Mouse (Mus musculus): Measurements from ENCODE around the gene Fxyd3. TPM values are rescaled to one million over a fixed set of nuclear protein-coding genes. Genes with fewer than 3 reads are reported as not detected.

The Fxyd3 gene
- total RNA-seq, 2 experiments from 2014 or later: 0.55 to 0.72 TPM

DNA sequence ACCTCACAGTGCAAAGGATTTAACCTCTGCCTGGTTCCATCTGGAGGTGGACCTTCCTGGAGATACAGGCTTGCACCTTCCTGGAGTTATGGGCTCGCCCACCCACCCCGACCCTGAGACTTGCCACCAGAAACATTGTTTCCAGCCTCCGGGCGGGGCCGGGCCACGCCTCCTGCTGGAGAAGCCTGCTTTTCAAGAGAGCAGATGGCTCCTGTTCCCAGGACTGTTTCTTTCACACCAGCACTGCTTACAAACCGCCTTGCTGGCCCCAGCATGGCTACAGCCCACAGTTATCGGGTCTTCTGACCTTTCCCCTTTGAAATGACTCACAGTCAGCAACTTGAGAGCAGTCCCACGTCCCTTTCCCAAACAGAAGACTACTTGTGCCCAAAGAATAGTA is 4.2 kb downstream of the Fxyd3 start:
- no peak for DNase-seq (ENCODE audit: low spot score in 2 of 2)

DNA sequence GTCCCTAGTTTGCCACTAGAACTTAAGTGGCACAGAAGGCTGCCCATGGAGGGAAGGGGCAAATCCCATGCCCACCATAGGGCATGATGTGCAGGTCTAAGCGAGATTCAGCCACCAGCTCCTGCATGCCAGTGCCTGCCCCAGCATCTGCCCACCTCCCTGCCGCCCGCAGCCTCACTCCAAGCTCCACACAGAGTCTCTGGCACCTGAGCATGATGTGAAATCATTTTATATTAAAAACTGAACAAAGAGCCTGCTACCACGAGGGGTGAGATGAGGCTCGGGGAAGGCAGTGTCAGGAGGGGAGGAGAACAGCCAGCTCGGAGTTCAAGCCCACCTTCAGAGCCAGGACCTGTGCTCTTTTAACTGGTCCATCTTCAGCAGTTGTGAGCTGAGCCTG is 6.2 kb downstream of the Fxyd3 start:
- DNase-seq (ENCODE audit: low spot score in 2 of 2): no peak

DNA sequence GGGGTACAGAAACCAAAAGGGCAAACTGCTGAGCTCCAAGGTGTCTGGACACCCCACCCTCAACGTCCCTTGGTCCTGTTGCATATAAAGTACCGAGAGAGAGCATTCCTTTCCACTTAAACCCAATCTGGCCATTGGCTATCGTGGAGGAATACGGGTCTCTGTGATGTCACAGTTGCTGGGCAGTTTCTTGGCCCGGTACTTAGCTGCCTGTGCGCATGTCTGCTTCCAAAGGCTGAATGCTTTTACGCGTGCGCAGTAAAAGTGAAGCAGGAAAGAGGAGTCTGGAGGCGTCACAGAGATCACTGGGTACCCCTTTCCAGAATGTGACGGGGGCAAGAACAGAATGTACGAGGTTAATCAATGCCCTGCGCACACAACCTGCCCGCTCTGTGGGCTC is 7.0 kb downstream of the Fxyd3 start:
- no peak for DNase-seq (ENCODE audit: low spot score in 2 of 2)

DNA sequence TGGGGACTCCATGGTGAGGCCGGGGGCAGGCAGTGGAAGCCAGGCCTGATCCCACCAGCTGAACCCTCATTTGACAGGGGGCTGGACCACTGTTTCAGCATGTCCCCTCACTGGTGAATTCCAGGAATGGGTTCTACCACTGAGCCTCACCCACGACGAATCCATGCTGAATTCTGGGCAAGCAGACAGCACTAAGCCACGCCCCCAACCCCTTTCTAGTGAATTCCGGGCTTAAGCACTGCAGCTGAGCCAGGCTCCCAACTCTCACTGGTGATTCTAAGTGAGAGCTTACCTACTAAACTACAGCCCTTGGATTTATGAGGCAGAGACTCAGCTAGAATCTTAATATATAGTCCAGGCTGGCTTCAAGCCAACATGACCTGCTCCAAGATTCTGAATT is 8.7 kb downstream of the Fxyd3 start:
- peak in 1 of 2 experiments; percentile 40 for DNase-seq (ENCODE audit: low spot score in 2 of 2)

DNA sequence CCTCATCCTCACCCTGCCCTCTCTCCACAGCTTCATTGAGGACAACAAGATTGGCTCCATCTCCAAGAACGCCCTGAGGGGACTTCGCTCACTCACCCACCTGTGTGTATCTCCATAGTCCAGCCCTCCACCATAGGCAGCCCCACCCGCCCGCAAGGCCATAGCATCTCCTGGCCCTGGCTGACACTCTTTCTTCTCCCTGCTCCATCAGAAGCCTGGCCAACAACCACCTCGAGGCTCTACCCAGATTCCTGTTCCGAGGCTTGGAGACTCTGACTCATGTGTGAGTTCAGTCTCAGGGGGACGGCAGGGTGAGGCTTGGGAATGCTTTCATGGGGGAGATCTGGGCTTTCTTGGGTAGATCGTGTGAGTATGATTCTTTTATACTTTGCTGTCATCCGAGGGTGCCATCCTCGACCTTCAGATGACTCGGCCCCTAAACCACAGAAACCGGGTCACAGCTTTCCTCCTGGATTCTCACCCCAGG is 13.4 kb downstream of the Fxyd3 start:
- no peak for DNase-seq (ENCODE audit: low spot score in 2 of 2)

DNA sequence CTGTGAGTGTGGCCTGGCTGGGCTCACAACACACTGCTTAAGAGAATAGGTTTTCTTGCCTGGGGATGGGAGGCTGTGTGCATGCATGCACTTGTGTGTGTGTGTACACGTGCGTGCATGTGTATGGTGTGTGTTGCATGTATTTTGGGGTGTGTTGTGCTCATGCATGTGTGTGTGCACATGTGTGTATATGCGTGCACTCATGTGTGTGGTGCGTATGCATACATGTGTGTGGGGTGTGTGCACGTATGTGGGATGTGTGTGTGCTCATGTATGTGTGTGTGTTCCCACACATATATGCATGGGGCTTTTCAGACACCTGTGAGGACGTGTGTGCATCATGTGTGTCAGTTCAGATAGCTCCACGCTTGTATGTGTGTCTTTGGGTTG is 15.9 kb downstream of the Fxyd3 start:
- no peak for DNase-seq (ENCODE audit: low spot score in 2 of 2)

DNA sequence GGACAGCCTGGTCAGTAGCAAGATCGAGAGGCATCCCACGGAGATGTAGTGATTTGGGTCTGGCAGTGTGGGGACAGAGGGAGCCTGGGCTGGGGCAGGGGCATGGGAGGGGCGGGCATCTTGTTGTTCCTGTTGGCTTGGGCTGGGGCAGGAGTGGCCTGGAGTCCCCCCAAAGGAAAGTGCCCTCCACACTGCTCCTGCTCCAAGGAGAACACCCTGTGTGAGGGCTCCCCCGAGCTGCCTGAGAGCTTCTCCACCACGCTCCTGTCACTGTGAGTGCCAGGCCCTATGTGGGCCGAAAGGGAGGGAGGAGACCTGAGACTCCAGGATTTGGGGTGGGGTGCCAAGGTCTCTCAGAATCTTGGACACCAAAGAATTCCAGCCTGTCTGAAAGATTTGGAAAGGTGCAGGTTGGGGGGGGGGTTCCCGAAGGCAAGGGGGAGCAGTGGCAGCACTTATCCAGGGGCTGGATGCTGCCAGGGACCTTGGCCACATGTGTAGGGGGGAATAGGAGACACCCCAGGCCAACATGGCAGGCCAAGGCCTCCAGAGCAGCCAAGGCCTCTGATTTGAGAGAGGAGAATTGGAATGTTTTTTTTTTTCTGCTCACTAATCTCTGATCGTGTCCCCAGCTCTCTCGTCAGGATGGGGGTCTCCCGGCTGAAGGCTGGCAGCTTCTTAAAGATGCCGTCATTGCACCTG is 16.4 kb downstream of the Fxyd3 start:
- no peak for DNase-seq (ENCODE audit: low spot score in 2 of 2)

DNA sequence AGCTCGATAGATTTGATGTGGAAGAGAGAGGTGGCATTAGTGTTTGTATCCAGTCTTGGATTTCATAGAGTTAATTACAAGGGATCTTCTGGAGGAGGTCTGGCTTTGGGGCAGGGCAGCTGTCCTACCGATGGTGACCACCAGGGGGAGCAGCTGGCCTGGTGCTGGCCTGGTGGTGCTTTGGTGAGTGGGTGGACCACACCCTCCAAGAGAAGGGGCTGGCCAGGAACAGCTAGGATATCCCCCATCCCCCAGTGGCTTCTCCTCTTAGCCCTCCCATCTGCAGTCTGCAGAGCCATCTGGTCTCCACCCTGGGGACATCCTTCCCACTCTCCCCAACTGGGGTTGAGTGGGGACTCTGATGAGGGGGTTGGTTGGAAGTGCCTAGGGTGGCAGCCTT is 17.4 kb downstream of the Fxyd3 start, which contains the start of gene Lgi4:
Lgi4 (plus strand) TSS at position 235 of the 400 bp plus-strand sequence.
- DNase-seq (ENCODE audit: low spot score in 2 of 2): peak; percentile 83 to 89

DNA sequence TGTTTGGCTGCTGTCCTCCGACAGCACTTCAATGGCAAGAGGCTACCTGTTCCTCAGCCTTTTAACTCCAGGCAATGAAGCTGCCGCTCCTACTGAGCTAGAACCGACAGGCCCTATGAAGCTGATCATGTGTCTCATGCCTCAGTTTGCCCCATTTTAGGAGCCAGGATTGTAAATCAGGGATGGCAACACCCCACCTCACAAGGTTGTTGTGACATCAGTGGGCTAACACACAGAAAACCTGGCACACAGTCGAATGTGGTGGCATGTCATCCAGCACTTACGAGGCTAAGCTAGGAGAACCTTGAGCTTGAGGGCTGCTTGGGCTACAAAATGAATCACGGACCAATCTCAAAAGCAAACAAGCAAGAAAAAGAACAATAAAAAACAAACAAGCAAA is 18.3 kb downstream of the Fxyd3 start:
- DNase-seq (ENCODE audit: low spot score in 2 of 2): no peak

DNA sequence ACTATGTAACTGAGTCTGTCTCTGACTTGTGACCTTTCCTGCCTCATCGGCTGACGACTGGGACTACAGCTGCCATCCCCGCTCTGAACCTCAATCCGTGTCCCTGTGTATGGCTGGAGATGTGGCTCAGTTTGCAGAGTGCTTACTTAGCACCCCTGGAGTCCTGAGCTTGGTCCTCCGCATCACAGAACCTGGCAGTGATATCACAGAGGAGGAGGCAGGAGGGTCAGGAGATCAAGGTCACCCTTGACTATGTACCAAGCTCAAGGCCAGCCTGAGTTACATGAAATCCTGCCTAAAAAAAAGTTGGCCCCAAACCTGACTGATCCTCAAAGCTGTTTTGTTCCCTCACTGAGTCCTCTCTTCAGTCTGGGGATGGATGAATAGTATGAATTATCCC is 18.8 kb downstream of the Fxyd3 start:
- DNase-seq (ENCODE audit: low spot score in 2 of 2): no peak

DNA sequence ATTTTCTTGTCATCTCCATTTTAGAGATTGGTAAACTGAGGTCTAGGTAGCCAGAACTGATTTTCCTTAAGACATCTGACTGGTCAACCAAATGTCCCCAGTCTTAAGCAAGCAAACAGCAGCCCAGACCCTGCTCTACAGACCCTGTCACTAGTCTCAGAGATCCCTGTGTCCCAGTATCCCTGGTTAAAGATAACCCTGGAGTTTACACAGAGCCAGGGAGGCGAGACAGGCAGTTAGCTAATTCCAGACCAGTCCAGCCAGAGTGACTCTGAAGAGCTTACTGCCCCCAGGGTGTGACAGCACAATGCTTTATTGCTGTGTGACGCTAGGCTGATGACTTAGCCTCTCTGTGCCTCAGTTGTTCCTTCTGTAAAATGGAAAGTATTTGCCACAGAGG is 19.4 kb downstream of the Fxyd3 start, which contains the start of gene Fxyd1:
Fxyd1 (minus strand) TSS at position 129 of the 400 bp plus-strand sequence.
- DNase-seq (ENCODE audit: low spot score in 2 of 2): no peak

DNA sequence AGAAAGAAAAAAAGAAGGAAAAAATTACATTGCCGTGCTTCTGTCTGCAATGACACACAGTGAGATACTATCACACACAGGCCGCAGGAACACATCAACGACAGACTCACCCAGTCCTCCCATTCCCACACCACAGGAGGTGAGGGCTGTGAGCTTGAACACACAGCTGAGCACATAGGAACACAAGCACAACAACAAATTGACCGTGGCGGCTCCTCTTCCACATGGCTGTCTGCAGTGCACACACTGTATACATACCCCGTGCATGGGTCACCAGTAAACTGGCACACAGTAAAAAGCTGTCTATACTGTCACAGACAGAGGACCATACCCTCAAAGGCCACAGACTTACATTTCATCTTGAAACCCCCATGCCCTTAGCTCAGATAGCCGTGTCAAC is 20.1 kb downstream of the Fxyd3 start:
- DNase-seq (ENCODE audit: low spot score in 2 of 2): no peak

DNA sequence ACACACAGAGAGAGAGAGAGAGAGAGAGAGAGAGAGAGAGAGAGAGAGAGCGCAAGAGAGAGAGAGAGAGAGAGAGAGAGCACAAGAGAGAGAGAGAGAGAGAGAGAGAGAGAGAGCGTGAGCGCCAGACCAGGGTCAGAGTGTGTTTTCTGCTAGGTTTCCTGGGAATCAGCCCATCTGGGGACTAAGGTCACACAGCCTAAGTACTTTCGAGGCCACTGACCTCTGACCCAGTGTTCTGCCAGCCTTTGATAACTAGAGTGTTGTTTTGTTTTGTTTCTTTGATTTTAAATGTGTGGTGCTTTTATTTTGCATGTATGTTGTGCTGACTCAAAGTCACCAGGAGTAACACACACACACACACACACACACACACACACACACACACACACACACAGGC is 20.6 kb downstream of the Fxyd3 start:
- DNase-seq (ENCODE audit: low spot score in 2 of 2): no peak

DNA sequence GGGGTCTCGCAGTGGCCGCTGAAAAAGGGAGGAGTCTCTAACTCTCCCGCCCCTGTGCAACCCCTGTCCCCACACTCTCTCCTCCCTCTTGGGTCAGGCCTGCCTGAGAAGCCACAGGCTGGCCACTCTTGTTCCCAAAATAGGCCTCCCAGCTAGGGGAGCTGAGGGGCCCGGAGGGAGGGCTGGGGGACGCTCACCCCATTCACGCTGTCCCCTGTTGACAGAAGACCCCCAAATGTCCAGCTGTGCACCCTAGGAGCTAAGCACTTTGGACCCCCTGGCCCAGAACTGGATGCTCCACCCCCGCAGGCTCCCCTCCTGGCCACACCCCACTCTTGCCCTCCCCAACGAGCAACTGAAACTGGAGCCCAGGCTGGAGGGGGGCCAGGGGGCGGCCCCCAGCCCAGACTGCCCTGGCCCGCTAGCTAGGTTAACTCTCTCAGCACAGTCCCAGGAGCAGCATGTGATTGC is 21.1 kb downstream of the Fxyd3 start:
- peak; percentile 47 to 58 for DNase-seq (ENCODE audit: low spot score in 2 of 2)

DNA sequence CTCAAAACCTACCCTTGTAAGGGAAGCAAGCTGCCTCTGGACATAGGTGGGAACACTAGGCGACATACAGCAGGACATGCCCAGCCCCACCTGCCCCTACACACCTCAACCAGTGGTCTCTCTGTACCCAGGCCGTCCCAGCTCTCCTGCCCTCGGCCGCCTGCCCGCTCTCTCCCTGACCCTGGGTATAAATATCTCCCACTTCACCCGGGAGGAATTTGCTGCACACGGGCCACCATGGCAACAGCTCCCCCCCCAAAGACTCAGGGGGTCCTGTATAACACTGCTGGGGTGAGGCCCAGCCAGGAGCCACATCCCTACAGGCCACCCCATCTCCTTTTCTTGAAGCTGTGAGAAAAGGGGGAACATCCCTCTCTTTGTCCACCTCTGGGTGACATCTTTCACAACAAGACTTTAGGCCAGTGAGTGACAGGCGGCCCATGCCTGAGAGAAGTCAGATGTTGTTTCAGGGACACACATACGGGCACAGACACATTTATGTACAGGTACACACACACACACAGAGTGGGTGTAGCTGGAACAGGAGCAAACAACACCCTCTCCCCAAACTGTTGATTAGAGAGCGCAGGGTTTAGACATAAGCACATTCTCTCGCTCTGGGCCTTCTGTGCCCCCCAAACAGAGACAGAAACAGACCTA is 21.7 kb downstream of the Fxyd3 start:
- DNase-seq (ENCODE audit: low spot score in 2 of 2): no peak

DNA sequence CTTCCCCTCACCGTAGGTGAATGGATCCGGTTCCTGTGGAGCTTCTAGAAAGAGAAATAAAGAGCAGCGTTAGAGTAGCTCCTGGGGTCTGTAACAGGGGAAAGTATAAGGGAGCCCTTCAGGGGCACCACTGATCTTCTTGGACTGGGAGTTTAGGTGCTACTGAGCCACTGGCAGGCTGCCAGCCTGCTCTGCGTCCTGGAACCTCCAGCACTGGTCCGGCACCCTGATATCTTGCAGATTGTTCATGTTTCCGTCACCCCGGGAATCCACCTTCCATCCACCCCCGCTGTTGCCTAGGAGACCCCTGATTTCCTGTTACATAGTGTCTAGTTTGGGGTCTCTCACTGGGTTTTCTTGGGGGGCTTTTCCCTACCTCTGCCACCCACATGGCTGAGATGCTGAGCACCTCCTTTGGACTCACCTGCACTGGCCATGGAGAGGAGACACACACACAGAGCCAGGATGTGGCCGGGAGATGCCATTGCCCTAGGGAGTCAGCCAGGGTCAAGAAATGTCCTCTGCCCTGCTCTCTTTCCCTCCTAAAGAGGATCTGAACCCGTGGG is 22.5 kb downstream of the Fxyd3 start:
- DNase-seq (ENCODE audit: low spot score in 2 of 2): peak in 1 of 2 experiments; percentile 34

DNA sequence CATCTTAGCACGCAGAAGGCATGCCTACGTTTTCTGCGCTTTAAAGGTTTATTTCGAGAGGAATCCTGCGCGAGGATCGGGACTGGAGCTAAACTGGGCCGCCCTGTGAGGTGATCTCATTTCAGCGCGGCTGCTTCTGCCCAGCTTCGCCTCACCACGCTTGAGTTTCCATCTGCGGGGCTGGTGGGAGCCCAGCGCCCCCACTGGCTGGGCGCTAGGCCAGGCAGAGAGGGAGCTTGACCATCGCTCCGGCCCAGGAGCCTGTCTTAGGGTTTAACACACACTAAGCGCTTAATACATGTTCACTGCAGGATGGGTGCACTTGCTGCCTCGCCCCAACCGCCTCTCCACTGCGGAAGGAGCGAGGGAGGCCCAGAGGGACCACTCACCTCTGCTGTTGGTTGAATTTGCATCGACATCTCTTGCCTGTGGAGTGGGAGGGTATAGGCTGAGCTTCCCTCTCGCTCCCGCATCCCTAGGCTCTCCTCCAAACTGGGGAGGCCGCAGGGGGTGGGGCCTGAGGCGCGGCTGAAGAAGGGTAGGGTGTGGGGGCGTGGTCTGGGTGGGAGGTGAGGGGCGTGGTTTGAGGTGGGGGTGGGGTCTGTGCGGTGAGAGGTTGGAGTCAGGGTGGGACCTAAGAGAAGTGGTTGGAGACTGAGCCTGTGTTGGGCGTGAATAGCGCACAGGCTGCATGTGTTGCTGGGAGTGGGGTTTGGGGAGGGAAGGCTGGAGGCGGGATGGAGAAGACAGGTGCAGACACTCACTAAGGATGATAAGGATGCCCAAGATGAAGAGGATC is 23.7 kb downstream of the Fxyd3 start:
- peak; percentile 69 to 73 for DNase-seq (ENCODE audit: low spot score in 2 of 2)

DNA sequence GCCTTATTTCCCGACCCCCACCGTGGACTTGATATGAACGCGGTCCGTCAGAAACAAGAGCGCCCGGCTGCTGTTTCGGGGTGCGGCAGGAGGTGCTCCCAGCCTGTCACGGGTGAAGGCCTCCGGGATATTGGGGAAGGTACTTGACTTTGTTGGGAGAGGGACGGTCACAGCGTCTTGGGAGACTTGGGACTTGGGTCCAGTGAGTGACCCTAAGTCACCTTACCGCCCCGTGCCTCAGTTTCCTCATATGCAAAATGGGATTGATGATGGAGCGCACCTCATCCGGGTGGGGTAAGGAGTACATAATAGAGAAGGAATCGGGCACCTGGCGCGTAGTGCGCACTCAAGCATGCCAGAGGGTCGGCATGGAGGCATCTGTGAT is 24.3 kb downstream of the Fxyd3 start:
- no peak for DNase-seq (ENCODE audit: low spot score in 2 of 2)

DNA sequence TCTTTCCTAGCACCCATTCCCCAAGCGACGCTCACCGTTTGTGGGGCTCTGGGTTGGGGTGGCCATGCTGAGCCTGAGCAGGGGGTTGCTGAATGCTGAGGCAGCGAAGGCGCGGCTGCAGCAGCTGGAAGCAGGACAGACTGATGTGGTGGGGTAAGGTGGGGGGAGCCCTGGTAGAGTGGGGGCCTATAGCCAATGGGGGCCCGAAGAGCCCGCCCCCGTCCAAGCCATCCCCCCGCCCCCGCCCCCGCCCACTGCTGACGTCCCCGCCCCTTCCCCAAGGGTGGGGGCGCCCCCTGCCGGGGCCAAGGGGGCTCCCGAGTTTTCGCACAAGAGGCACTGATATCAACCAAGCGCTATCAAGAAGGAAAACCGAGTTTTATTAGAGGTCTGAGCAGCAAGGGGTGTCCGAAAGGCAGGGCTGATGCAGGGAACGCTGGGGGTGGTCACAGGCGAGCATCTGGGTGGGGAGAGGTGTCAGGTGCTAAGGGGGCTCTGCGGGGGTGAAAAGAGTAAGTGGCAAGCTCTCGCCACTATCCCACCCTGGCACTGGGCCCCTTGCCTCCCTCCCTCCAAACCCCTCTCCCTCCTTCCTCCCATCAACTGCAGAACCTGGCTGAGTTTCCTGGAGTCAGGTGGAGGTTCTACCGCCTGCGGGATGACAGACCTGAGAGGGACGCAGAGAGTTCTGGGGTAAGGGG is 25.0 kb downstream of the Fxyd3 start, which contains the start of gene Fxyd7:
Fxyd7 (minus strand) TSS at position 147 of the 701 bp plus-strand sequence.
- peak in 1 of 2 experiments; percentile 25 for DNase-seq (ENCODE audit: low spot score in 2 of 2)

DNA sequence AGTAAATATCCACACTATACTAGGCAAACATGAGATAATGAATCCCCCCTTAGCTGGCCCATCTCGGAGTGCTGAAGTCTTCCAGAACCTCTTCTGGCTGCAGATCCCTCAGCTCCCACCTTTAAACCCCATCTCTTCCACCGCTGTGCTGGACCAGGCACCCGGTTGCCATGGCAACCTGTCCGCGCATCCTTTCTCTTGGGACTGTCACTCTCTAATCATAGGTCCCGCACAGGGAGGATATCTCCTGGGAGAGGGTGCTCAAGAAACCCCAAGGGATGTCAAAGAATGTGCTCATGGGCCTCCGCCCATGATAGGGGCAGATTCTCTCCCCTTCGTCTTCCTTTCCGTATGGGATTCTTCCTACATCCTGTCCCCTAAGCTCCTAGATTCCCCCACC is 25.6 kb downstream of the Fxyd3 start:
- peak in 1 of 2 experiments; percentile 40 for DNase-seq (ENCODE audit: low spot score in 2 of 2)

DNA sequence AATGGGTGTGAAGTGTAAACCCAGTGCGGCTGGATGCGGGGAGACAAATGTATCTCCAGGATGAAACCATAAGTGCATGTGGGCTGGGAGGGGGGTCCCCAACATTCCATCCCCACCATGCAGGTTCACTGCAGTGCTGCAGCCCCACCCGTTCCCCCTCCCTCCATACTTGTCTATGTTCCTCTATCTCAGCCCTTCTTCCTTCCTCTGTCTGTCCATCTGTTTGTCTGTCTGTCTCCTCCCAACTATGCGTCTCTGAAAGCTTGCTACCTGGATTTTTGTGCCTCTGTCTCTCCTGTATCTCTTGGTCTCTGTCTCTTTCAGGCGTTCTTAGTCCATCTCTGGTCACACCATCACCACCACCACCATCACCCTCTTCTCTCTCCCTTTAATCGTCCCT is 26.0 kb downstream of the Fxyd3 start:
- no peak for DNase-seq (ENCODE audit: low spot score in 2 of 2)
